Mouse (Mus musculus): ENCODE results near the gene Taar1. TPM values are rescaled to one million over a fixed set of nuclear protein-coding genes. Genes with fewer than 3 reads are reported as not detected.

The Taar1 gene
- polyA plus RNA-seq, 1 experiment from 2014 or later, result not detected

Other genes starting within 250 kb of the Taar1 start
- 104 and 108 TPM in 2 replicates for gene Rps12, start 133.1 kb upstream of the Taar1 start, polyA plus RNA-seq (2015; fragmentation: Nextera tagmentation; extraction: Ambion mirVana)
- 20.9 and 21.8 TPM in 2 replicates for gene Slc18b1, start 123.4 kb upstream of the Taar1 start, polyA plus RNA-seq (2015; fragmentation: Nextera tagmentation; extraction: Ambion mirVana)
- gene Vnn3, start 68.9 kb upstream of the Taar1 start, polyA plus RNA-seq (2015; fragmentation: Nextera tagmentation; extraction: Ambion mirVana), result 0.14 TPM in 1 of 2 replicates, not detected in the other
- 0.18 and 0.43 TPM in 2 replicates for gene Vnn1, start 25.7 kb upstream of the Taar1 start, polyA plus RNA-seq (2015; fragmentation: Nextera tagmentation; extraction: Ambion mirVana)
- gene Taar2, start 18.2 kb downstream of the Taar1 start, polyA plus RNA-seq (2015; fragmentation: Nextera tagmentation; extraction: Ambion mirVana), result 0.16 TPM in 1 of 2 replicates, not detected in the other
- gene Taar3, start 29.2 kb downstream of the Taar1 start, polyA plus RNA-seq (2015; fragmentation: Nextera tagmentation; extraction: Ambion mirVana), result not detected in 2 replicates
- not detected in 2 replicates for gene Taar4, start 40.1 kb downstream of the Taar1 start, polyA plus RNA-seq (2015; fragmentation: Nextera tagmentation; extraction: Ambion mirVana)
- not detected in 2 replicates for gene Taar5, start 50.4 kb downstream of the Taar1 start, polyA plus RNA-seq (2015; fragmentation: Nextera tagmentation; extraction: Ambion mirVana)
- gene Taar6, start 65.3 kb downstream of the Taar1 start, polyA plus RNA-seq (2015; fragmentation: Nextera tagmentation; extraction: Ambion mirVana), result not detected in 2 replicates
- gene Taar7a, start 73.1 kb downstream of the Taar1 start, polyA plus RNA-seq (2015; fragmentation: Nextera tagmentation; extraction: Ambion mirVana), result not detected in 2 replicates
- gene Taar7b, start 79.6 kb downstream of the Taar1 start, polyA plus RNA-seq (2015; fragmentation: Nextera tagmentation; extraction: Ambion mirVana), result not detected in 2 replicates
- gene Taar7d, start 106.9 kb downstream of the Taar1 start, polyA plus RNA-seq (2015; fragmentation: Nextera tagmentation; extraction: Ambion mirVana), result not detected in 2 replicates
- not detected in 2 replicates for gene Taar7e, start 117.3 kb downstream of the Taar1 start, polyA plus RNA-seq (2015; fragmentation: Nextera tagmentation; extraction: Ambion mirVana)
- not detected in 2 replicates for gene Taar7f, start 129.2 kb downstream of the Taar1 start, polyA plus RNA-seq (2015; fragmentation: Nextera tagmentation; extraction: Ambion mirVana)
- gene Taar8a, start 156.1 kb downstream of the Taar1 start, polyA plus RNA-seq (2015; fragmentation: Nextera tagmentation; extraction: Ambion mirVana), result not detected in 2 replicates
- gene Taar8b, start 171.9 kb downstream of the Taar1 start, polyA plus RNA-seq (2015; fragmentation: Nextera tagmentation; extraction: Ambion mirVana), result not detected in 2 replicates
- not detected in 2 replicates for gene Taar8c, start 181.6 kb downstream of the Taar1 start, polyA plus RNA-seq (2015; fragmentation: Nextera tagmentation; extraction: Ambion mirVana)
- not detected in 2 replicates for gene Taar9, start 189.2 kb downstream of the Taar1 start, polyA plus RNA-seq (2015; fragmentation: Nextera tagmentation; extraction: Ambion mirVana)
- 296 and 313 TPM in 2 replicates for gene Stx7, start 228.9 kb downstream of the Taar1 start, polyA plus RNA-seq (2015; fragmentation: Nextera tagmentation; extraction: Ambion mirVana)